Mouse (Mus musculus) layer of hippocampus, adult 6 months (tissue): ENCODE data around the gene Khsrp. TPM values are rescaled to one million over a fixed set of nuclear protein-coding genes. Genes with fewer than 3 reads are reported as not detected.

ENCODE experiments used
- long read RNA-seq, 2 experiments: library from polyadenylated mRNA; unstranded; transcript quantifications; one replicate each; pipeline ENCODE4 v2.0.0; 2019 to 2020
- polyA plus RNA-seq: library from polyadenylated mRNA; unstranded; fragments of <200 nt; fragmentation: Nextera tagmentation; gene quantifications from 2 replicates; pipeline ENCODE4 v1.2.3, GENCODE M21; 2021

The Khsrp gene
- 3.2 and 3.4 TPM in 2 replicates for polyA plus RNA-seq
- long read RNA-seq, experiment 1, partial matches to known transcripts, result 0 of 7 reads
- long read RNA-seq, experiment 1, other reads (novel, unspliced or antisense), result 7 of 7 reads
- long read RNA-seq, experiment 2, partial matches to known transcripts, result 5 of 9 reads
- long read RNA-seq, experiment 2, other reads (novel, unspliced or antisense), result 4 of 9 reads

GRCm38 (mm10) chr17:57030931-57031660 is at the start of gene Khsrp:
Gene Khsrp, minus strand, starts transcription at chr17:57031522.

GRCm38 (mm10) chr17:57078336-57078735 is 47.0 kb upstream of the Khsrp start, which contains the start of gene Dennd1c:
Gene Dennd1c, minus strand, starts transcription at chr17:57078514.

GRCm38 (mm10) chr17:57059486-57059977 is 28.2 kb upstream of the Khsrp start, which contains the start of gene Slc25a23:
Gene Slc25a23, minus strand, starts transcription at chr17:57059863.

GRCm38 (mm10) chr17:57058891-57059485 is 27.7 kb upstream of the Khsrp start, which contains the start of gene Crb3:
Gene Crb3, plus strand, starts transcription at chr17:57059105.

GRCm38 (mm10) chr17:57041554-57041953 is 10.2 kb upstream of the Khsrp start, which contains the start of gene Slc25a41:
Gene Slc25a41, minus strand, starts transcription at chr17:57041654.

GRCm38 (mm10) chr17:57011236-57012141 is 19.8 kb downstream of the Khsrp start, which contains the start of the genes Gtf2f1 and Gm17949:
Gene Gtf2f1, minus strand, starts transcription at chr17:57011288.
Gene Gm17949, plus strand, starts transcription at chr17:57011469.

GRCm38 (mm10) chr17:56999968-57000609 is 31.2 kb downstream of the Khsrp start, which contains the start of gene Pspn:
Gene Pspn, minus strand, starts transcription at chr17:57000018.

GRCm38 (mm10) chr17:56997029-56997667 is 34.2 kb downstream of the Khsrp start, which contains the start of gene Alkbh7:
Gene Alkbh7, plus strand, starts transcription at chr17:56997339.

GRCm38 (mm10) chr17:56990115-56990746 is 41.1 kb downstream of the Khsrp start, which contains the start of gene Clpp:
Gene Clpp, plus strand, starts transcription at chr17:56990305.

GRCm38 (mm10) chr17:56982013-56982412 is 49.3 kb downstream of the Khsrp start, which contains the start of gene Acer1:
Gene Acer1, minus strand, starts transcription at chr17:56982126.

Other genes with a start within 250 kb of the Khsrp start
- gene Rfx2, start 200.5 kb downstream of the Khsrp start, polyA plus RNA-seq, result 1.8 and 2.1 TPM in 2 replicates
- gene Acsbg2, start 157.1 kb downstream of the Khsrp start, polyA plus RNA-seq, result not detected in 2 replicates
- 0.15 and 0.34 TPM in 2 replicates for gene 1700061G19Rik, start 156.0 kb downstream of the Khsrp start, polyA plus RNA-seq
- gene Mllt1, start 96.1 kb downstream of the Khsrp start, polyA plus RNA-seq, result 7.0 and 7.7 TPM in 2 replicates
- not detected in 2 replicates for gene Acer1, start 49.4 kb downstream of the Khsrp start, polyA plus RNA-seq
- gene Clpp, start 41.2 kb downstream of the Khsrp start, polyA plus RNA-seq, result 228 and 229 TPM in 2 replicates
- gene Alkbh7, start 34.2 kb downstream of the Khsrp start, polyA plus RNA-seq, result 58.9 and 60.0 TPM in 2 replicates
- gene Pspn, start 31.5 kb downstream of the Khsrp start, polyA plus RNA-seq, result not detected in 2 replicates
- gene Gtf2f1, start 20.2 kb downstream of the Khsrp start, polyA plus RNA-seq, result 70.4 and 72.9 TPM in 2 replicates
- 0.15 TPM in 1 of 2 replicates, not detected in the other for gene Gm17949, start 20.1 kb downstream of the Khsrp start, polyA plus RNA-seq
- not detected in 2 replicates for gene Slc25a41, start 10.1 kb upstream of the Khsrp start, polyA plus RNA-seq
- gene Crb3, start 27.6 kb upstream of the Khsrp start, polyA plus RNA-seq, result 1.5 and 8.4 TPM in 2 replicates
- gene Slc25a23, start 28.3 kb upstream of the Khsrp start, polyA plus RNA-seq, result 37.6 and 49.0 TPM in 2 replicates
- 0.68 and 1.0 TPM in 2 replicates for gene Dennd1c, start 47.0 kb upstream of the Khsrp start, polyA plus RNA-seq
- gene Tubb4a, start 56.3 kb upstream of the Khsrp start, polyA plus RNA-seq, result 597 and 759 TPM in 2 replicates
- 0.63 and 1.1 TPM in 2 replicates for gene Tnfsf9, start 73.8 kb upstream of the Khsrp start, polyA plus RNA-seq
- 0.46 and 0.78 TPM in 2 replicates for gene Cd70, start 118.3 kb upstream of the Khsrp start, polyA plus RNA-seq
- gene Tnfsf14, start 162.7 kb upstream of the Khsrp start, polyA plus RNA-seq, result not detected in 2 replicates
- 0.72 and 1.1 TPM in 2 replicates for gene C3, start 196.6 kb upstream of the Khsrp start, polyA plus RNA-seq
- 22.7 and 26.0 TPM in 2 replicates for gene Gpr108, start 216.9 kb upstream of the Khsrp start, polyA plus RNA-seq
- 3.2 and 4.0 TPM in 2 replicates for gene Trip10, start 217.9 kb upstream of the Khsrp start, polyA plus RNA-seq
- gene Vav1, start 247.6 kb upstream of the Khsrp start, polyA plus RNA-seq, result 1.7 and 2.0 TPM in 2 replicates